In the genomic region with DNA sequence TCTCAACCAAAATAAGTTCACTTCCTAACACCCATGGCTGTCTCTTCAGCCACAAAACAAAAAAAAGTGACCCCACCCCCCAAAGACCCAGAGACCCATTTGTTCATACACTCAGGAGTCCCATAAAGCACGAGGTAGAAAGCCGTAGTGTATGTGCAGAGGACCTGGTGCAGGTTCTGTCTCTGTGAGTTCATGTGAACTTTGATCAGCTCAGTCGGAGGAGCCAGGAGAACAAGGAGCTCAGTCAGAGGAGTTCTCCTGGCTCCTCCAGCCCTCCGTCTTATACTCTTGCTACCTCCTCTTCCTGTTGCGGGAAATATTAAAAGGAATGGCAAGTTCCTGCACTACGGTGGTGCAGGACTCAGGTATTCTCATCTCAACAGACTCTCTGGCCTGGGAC, we compare ENCODE assay signal across 22 mouse cellular contexts. TPM values are rescaled to one million over a fixed set of nuclear protein-coding genes. Genes with fewer than 3 reads are reported as not detected.
"Had no signal": no experiment of that assay in that cellular context is flagged by ENCODE, and none has a peak within 500 bp of the region (broad histone marks: within the 10 kb centered on the region; RNA-seq: fewer than 3 reads in every experiment).

No protein-coding gene starts in this region.

- H3K4me1 ChIP-seq: lung, embryonic 15.5 days; midbrain, embryonic 12.5 days; neural tube, embryonic 13.5 days; neural tube, embryonic 15.5 days; stomach, embryonic 15.5 days had no signal

- H3K27ac ChIP-seq: lung, embryonic 15.5 days; macrophage; midbrain, embryonic 10.5 days; midbrain, embryonic 12.5 days; neural tube, embryonic 13.5 days; neural tube, embryonic 15.5 days; stomach, embryonic 15.5 days; stomach, postnatal 0 days had no signal

- H3K4me3 ChIP-seq: lung, embryonic 15.5 days; midbrain, embryonic 10.5 days; midbrain, embryonic 12.5 days; myocyte; neural tube, embryonic 13.5 days; neural tube, embryonic 15.5 days; stomach, embryonic 15.5 days had no signal

- DNase-seq: liver, postnatal 0 days; lung, adult 2 months; lung, postnatal 14 days; lung, postnatal 36 days; midbrain, embryonic 14.5 days; retina, postnatal 1 day; right cerebral cortex, adult 18-20 months; thymus, adult 2 months; thymus, postnatal 25 days; thymus, postnatal 4 days had no signal

- H3K9ac ChIP-seq: liver, postnatal 0 days; lung, embryonic 15.5 days; midbrain, embryonic 12.5 days; neural tube, embryonic 13.5 days; neural tube, embryonic 15.5 days; stomach, embryonic 15.5 days had no signal

- H3K9me3 ChIP-seq: lung, embryonic 15.5 days; midbrain, embryonic 10.5 days; midbrain, embryonic 12.5 days; neural tube, embryonic 13.5 days; neural tube, embryonic 15.5 days; stomach, embryonic 15.5 days had no signal

- H3K4me2 ChIP-seq: lung, embryonic 15.5 days; midbrain, embryonic 12.5 days; neural tube, embryonic 13.5 days; neural tube, embryonic 15.5 days; stomach, embryonic 15.5 days had no signal

- ATAC-seq: liver, postnatal 0 days; lung, postnatal 0 days; midbrain, embryonic 16.5 days had no signal

- H3K27me3 ChIP-seq: lung, embryonic 15.5 days; midbrain, embryonic 12.5 days; neural tube, embryonic 13.5 days; neural tube, embryonic 15.5 days; stomach, embryonic 15.5 days had no signal

RNA-seq across cellular contexts. Expression of gene Zfp750, which starts 51.7 kb away (rescaled TPM):
- total RNA-seq: megakaryocyte progenitor cell, adult 5-6 weeks had no signal
- polyA plus RNA-seq: macrophage had no signal
